Mouse (Mus musculus) CH12.LX (cell line): ENCODE measurements around the gene Tnik. TPM values are rescaled to one million over a fixed set of nuclear protein-coding genes. Genes with fewer than 3 reads are reported as not detected.

Experiments
- DNase-seq: peaks from one replicate; pipeline ENCODE4 v3.0.0-alpha.2; 2013; ENCODE audit errors: extremely low read depth
- H3K27ac ChIP-seq: 2 replicates; pipeline ENCODE4 v1.5.1; 2012; ENCODE audit warnings: low read depth, mild to moderate bottlenecking, control low read depth, moderate library complexity; ENCODE audit not compliant: insufficient read depth
- H3K27me3 ChIP-seq: replicated peaks from 2 replicates; pipeline ENCODE3; 2012; ENCODE audit warnings: inconsistent platforms
- H3K36me3 ChIP-seq, 2 experiments: replicated peaks in 1 of 2; 2 replicates each; pipeline versions ENCODE3 to v1.6.1; 2012; ENCODE audit warnings: inconsistent platforms in 1 of 2, low read length in 1 of 2, mild to moderate bottlenecking in 1 of 2, mixed read lengths in 1 of 2, moderate library complexity in 1 of 2; ENCODE audit not compliant: control insufficient read depth in 1 of 2, insufficient read depth in 1 of 2
- H3K4me1 ChIP-seq, 2 experiments: 2 replicates each; pipeline ENCODE4 v1.6.1; 2012; ENCODE audit warnings: inconsistent platforms in 1 of 2, moderate library complexity in 1 of 2; ENCODE audit not compliant: insufficient read depth in 2 of 2, control insufficient read depth in 1 of 2
- H3K4me2 ChIP-seq: 2 replicates; pipeline ENCODE4 v1.6.1; 2012; ENCODE audit warnings: low read depth, mild to moderate bottlenecking, control low read depth; ENCODE audit not compliant: poor library complexity, insufficient read depth, severe bottlenecking
- H3K4me3 ChIP-seq, 3 experiments: fragments of 150-350 bp in 1 of 3; sonication (generic) in 1 of 3; replicated peaks in 1 of 3; 2 replicates each; pipeline versions ENCODE3 to v1.5.1; 2011 to 2012; ENCODE audit warnings: low read depth in 2 of 3, low read length in 2 of 3, mild to moderate bottlenecking in 2 of 3, moderate library complexity in 2 of 3, control low read depth in 1 of 3, improper control_type of control experiment in 1 of 3, inconsistent platforms in 1 of 3, mixed read lengths in 1 of 3; ENCODE audit not compliant: poor library complexity in 1 of 3
- H3K79me2 ChIP-seq: replicated peaks from 2 replicates; pipeline ENCODE4 v1.6.1; 2012; ENCODE audit warnings: mild to moderate bottlenecking, moderate library complexity; ENCODE audit not compliant: control insufficient read depth, poor library complexity, insufficient read depth, severe bottlenecking; ENCODE audit errors: extremely low read depth
- H3K9ac ChIP-seq: 2 replicates; pipeline ENCODE4 v1.6.1; 2012; ENCODE audit warnings: low read depth, mild to moderate bottlenecking, control low read depth, moderate library complexity; ENCODE audit not compliant: insufficient read depth
- H3K9me3 ChIP-seq: replicated peaks from 2 replicates; pipeline ENCODE3; 2012; ENCODE audit warnings: low read length, inconsistent platforms, mixed read lengths
- CHD2 ChIP-seq: IDR thresholded peaks from 2 replicates; pipeline ENCODE4 v1.6.1; 2011; ENCODE audit warnings: low read length, improper control_type of control experiment
- CTCF ChIP-seq, 2 experiments: IDR thresholded peaks in 1 of 2; conservative IDR thresholded peaks in 1 of 2; 2 replicates each; pipeline ENCODE4 v1.5.1; 2011 to 2012; ENCODE audit warnings: low read depth in 2 of 2, low read length in 2 of 2, improper control_type of control experiment in 1 of 2, inconsistent platforms in 1 of 2, mild to moderate bottlenecking in 1 of 2, moderate library complexity in 1 of 2
- ELF1 ChIP-seq: IDR thresholded peaks from 2 replicates; pipeline ENCODE4 v1.6.1; 2014; ENCODE audit warnings: low read depth, mild to moderate bottlenecking, inconsistent platforms, low read length, improper control_type of control experiment
- EP300 ChIP-seq: IDR thresholded peaks from 2 replicates; pipeline ENCODE4 v1.6.1; 2011; ENCODE audit warnings: low read length, improper control_type of control experiment
- GABPA ChIP-seq: IDR thresholded peaks from 2 replicates; pipeline ENCODE4 v1.6.1; 2012; ENCODE audit warnings: low read depth, low read length, improper control_type of control experiment, inconsistent platforms; ENCODE audit not compliant: insufficient replicate concordance
- HCFC1 ChIP-seq: IDR thresholded peaks from 2 replicates; pipeline ENCODE4 v1.6.1; 2012; ENCODE audit warnings: low read depth, mild to moderate bottlenecking, inconsistent platforms, low read length, improper control_type of control experiment
- JUN ChIP-seq: IDR thresholded peaks from 2 replicates; pipeline ENCODE4 v1.6.1; 2011; ENCODE audit warnings: low read depth, mild to moderate bottlenecking, low read length, improper control_type of control experiment, moderate library complexity; ENCODE audit not compliant: insufficient read depth
- KAT2A ChIP-seq: IDR thresholded peaks from 2 replicates; pipeline ENCODE4 v1.6.1; 2012; ENCODE audit warnings: low read length, improper control_type of control experiment, inconsistent platforms; ENCODE audit not compliant: insufficient replicate concordance
- MAFK ChIP-seq: IDR thresholded peaks from 2 replicates; pipeline ENCODE4 v1.6.1; 2011; ENCODE audit warnings: low read length, improper control_type of control experiment; ENCODE audit not compliant: insufficient replicate concordance
- MEF2A ChIP-seq: IDR thresholded peaks from 2 replicates; pipeline ENCODE4 v1.6.1; 2014; ENCODE audit warnings: low read depth, mild to moderate bottlenecking, inconsistent platforms, low read length, improper control_type of control experiment, borderline replicate concordance
- MXI1 ChIP-seq: IDR thresholded peaks from 2 replicates; pipeline ENCODE4 v1.6.1; 2011; ENCODE audit warnings: mild to moderate bottlenecking, low read depth, low read length, improper control_type of control experiment
- NELFE ChIP-seq: IDR thresholded peaks from 2 replicates; pipeline ENCODE4 v1.6.1; 2011; ENCODE audit warnings: low read depth, low read length, improper control_type of control experiment
- PAX5 ChIP-seq: IDR thresholded peaks from 2 replicates; pipeline ENCODE4 v1.6.1; 2012; ENCODE audit warnings: low read length, inconsistent platforms, mixed read lengths
- POLR2AphosphoS2 ChIP-seq: IDR thresholded peaks from 2 replicates; pipeline ENCODE4 v1.6.1; 2011; ENCODE audit warnings: low read depth, low read length, improper control_type of control experiment
- RCOR1 ChIP-seq: conservative IDR thresholded peaks from 2 replicates; pipeline ENCODE4 v1.6.1; 2012; ENCODE audit warnings: low read depth, mild to moderate bottlenecking, inconsistent platforms, low read length, improper control_type of control experiment
- SMC3 ChIP-seq: IDR thresholded peaks from 2 replicates; pipeline ENCODE4 v1.6.1; 2011; ENCODE audit warnings: low read depth, low read length, improper control_type of control experiment
- TBP ChIP-seq: conservative IDR thresholded peaks from 2 replicates; pipeline ENCODE4 v1.6.1; 2011; ENCODE audit warnings: low read depth, low read length, improper control_type of control experiment
- TCF12 ChIP-seq: IDR thresholded peaks from 2 replicates; pipeline ENCODE4 v1.6.1; 2014; ENCODE audit warnings: low read depth, mild to moderate bottlenecking, inconsistent platforms, low read length, improper control_type of control experiment
- USF1 ChIP-seq: IDR thresholded peaks from 2 replicates; pipeline ENCODE4 v1.6.1; 2014; ENCODE audit warnings: low read depth, mild to moderate bottlenecking, inconsistent platforms, low read length, improper control_type of control experiment
- ZMIZ1 ChIP-seq: IDR thresholded peaks from 2 replicates; pipeline ENCODE4 v1.6.1; 2012; ENCODE audit warnings: low read depth, mild to moderate bottlenecking, inconsistent platforms, low read length, improper control_type of control experiment
- ZNF384 ChIP-seq: IDR thresholded peaks from 2 replicates; pipeline ENCODE4 v1.6.1; 2012; ENCODE audit warnings: low read depth, low read length, improper control_type of control experiment, inconsistent platforms
- dilution Hi-C: fragments of 300-500 bp; cut with MboI; formaldehyde crosslinking; loops from 2 replicates; pipeline ENCODE4 v1.14.3; 2020; ENCODE audit warnings: low sequenced_read_pairs; ENCODE audit not compliant: extremely low pct_unique_long_range_greater_than_20kb, extremely low pct_ligation_motif_present
- in situ Hi-C: fragments of 300-500 bp; cut with MboI; formaldehyde crosslinking; loops from 3 replicates; pipeline ENCODE4 v1.14.3; 2019; ENCODE audit warnings: low sequenced_read_pairs, low pct_ligation_motif_present, low pct_unique_long_range_greater_than_20kb, mixed read lengths
- polyA plus RNA-seq: library from polyadenylated mRNA; unstranded; fragments of >175 nt; gene quantifications from 2 replicates; pipeline ENCODE4 v1.2.1, GENCODE M21; 2012; ENCODE audit warnings: low read depth; ENCODE audit not compliant: insufficient read length
- total RNA-seq, 2 experiments: library from RNA; depleted of rRNA; stranded (reverse); fragments of 300-350 nt in 1 of 2; fragments of >200 nt in 1 of 2; gene quantifications; 2 replicates each; pipeline ENCODE4 v1.2.3; 2012 to 2014

Tnik gene
- total and polyA plus RNA-seq, 3 experiments = 0.08 TPM; not detected in 2

DNA sequence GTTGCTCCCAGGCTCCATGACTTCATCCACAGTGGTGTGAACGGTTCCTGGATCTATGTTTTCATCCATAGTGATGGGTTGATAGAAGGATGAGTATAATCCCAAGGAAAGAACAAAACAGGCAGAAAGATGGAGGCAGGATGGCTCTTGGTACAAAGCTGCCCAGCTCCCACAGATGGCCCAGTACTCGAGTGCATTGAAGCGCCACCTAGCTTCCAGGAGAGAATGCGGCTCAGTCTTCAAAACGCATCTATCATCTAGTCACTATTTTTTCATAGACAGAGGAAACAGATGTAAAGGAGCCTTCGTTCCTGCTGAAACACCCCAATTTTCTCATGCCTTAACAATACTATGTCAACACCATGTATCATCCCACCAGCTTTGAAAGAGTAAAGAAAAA lies 460.5 kb downstream of the Tnik start:
- in situ Hi-C loops (no loop called here), dilution Hi-C loops (no loop called here)
- H3K36me3 ChIP-seq = no peaks in the 10 kb centered on the region
- H3K9ac ChIP-seq = no peak overlapping the region
- H3K4me1 ChIP-seq = no peaks in the 10 kb centered on the region
- no peak overlapping the region for H3K4me3 ChIP-seq
- peaks cover 4% of the 10 kb centered on the region for H3K9me3 ChIP-seq
- no peak for DNase-seq
- H3K27ac ChIP-seq = no peak overlapping the region
- TF ChIP-seq SMC3 (no peak), GABPA (no peak), CTCF (conservative IDR thresholded peaks at IDR 0.05 in 1 of 2, IDR thresholded peaks at IDR 0.05 in 1 of 2; ENCODE audit: low read depth in 2 of 2, low read length in 2 of 2) (peak in 1 of 2 experiments; percentile 14; a peak in 1 of 4 replicates)
- no peaks in the 10 kb centered on the region for H3K27me3 ChIP-seq
- no peaks in the 10 kb centered on the region for H3K79me2 ChIP-seq
- H3K4me2 ChIP-seq = no peak overlapping the region

DNA sequence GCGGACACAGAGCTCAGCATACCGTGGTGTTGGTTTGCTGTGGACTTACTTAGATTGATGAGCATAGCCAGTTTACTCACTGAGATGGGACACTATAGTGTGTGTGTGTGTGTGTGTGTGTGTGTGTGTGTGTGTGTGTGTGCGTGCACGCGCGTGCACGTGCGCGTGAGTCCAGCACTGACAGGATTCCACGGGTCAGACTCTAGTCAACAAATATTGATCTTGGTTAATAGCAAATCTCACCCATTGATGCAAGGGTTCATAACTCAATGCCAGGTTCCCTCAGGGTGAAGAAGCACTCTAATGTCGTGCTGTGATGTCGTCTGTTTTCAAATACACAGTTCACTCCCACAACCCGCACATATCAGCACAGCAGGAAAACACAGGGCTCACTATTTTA lies 462.2 kb downstream of the Tnik start:
- H3K4me3 ChIP-seq = no peak overlapping the region
- TF ChIP-seq USF1 (no peak), POLR2AphosphoS2 (no peak), TCF12 (no peak), EP300 (no peak), MXI1 (no peak), RCOR1 (no peak), TBP (no peak), KAT2A (no peak), HCFC1 (no peak), ZNF384 (no peak), NELFE (no peak), CHD2 (no peak), MEF2A (no peak), ELF1 (no peak), SMC3 (no peak), JUN (no peak), PAX5 (no peak), ZMIZ1 (no peak), MAFK (no peak)
- TF ChIP-seq, all 38 proteins: peak for 0
- no peak overlapping the region for H3K4me2 ChIP-seq
- H3K36me3 ChIP-seq = no peaks in the 10 kb centered on the region
- no peaks in the 10 kb centered on the region for H3K4me1 ChIP-seq
- H3K9ac ChIP-seq = no peak overlapping the region
- H3K79me2 ChIP-seq = no peaks in the 10 kb centered on the region
- dilution Hi-C loops (no loop called here), in situ Hi-C loops (no loop called here)
- H3K27me3 ChIP-seq = no peaks in the 10 kb centered on the region
- no peak for DNase-seq
- H3K9me3 ChIP-seq = peaks cover 4% of the 10 kb centered on the region
- no peak overlapping the region for H3K27ac ChIP-seq
